Mouse (Mus musculus): ENCODE results near the gene Faah. TPM values are rescaled to one million over a fixed set of nuclear protein-coding genes. Genes with fewer than 3 reads are reported as not detected.

Faah gene
- polyA plus RNA-seq, 1 experiment from 2014 or later = 0.58 TPM

GRCm38 (mm10) chr4:116033374-116033773 is 15.6 kb upstream of the Faah start:
- H3K4me3 ChIP-seq = no peak overlapping the region
- H3K27me3 ChIP-seq (ENCODE audit: low read depth, poor library complexity, severe bottlenecking) = no peaks in the 10 kb centered on the region
- no peaks in the 10 kb centered on the region for H3K4me1 ChIP-seq
- no peaks in the 10 kb centered on the region for H3K9me3 ChIP-seq (replicated peaks)
- H3K36me3 ChIP-seq = peaks cover 39% of the 10 kb centered on the region
- 90% methylated on average over 5 of the region's 5 CpGs for WGBS
- no peak overlapping the region for H3K27ac ChIP-seq
- DNase-seq (ENCODE audit: low spot score) = no peak

- no peaks in the 10 kb centered on the region for H3K4me1 ChIP-seq
- no peaks in the 10 kb centered on the region for H3K9me3 ChIP-seq (replicated peaks)
- H3K36me3 ChIP-seq = peaks cover 39% of the 10 kb centered on the region
- DNase-seq (ENCODE audit: low spot score) = no peak
- no peaks in the 10 kb centered on the region for H3K27me3 ChIP-seq (ENCODE audit: low read depth, poor library complexity, severe bottlenecking)
- H3K4me3 ChIP-seq = no peak overlapping the region
- H3K27ac ChIP-seq = no peak overlapping the region
- 93% methylated on average over 9 of the region's 9 CpGs for WGBS
Observed at GRCm38 (mm10) chr4:116032906-116033305, 15.2 kb upstream of the Faah start.

DNA sequence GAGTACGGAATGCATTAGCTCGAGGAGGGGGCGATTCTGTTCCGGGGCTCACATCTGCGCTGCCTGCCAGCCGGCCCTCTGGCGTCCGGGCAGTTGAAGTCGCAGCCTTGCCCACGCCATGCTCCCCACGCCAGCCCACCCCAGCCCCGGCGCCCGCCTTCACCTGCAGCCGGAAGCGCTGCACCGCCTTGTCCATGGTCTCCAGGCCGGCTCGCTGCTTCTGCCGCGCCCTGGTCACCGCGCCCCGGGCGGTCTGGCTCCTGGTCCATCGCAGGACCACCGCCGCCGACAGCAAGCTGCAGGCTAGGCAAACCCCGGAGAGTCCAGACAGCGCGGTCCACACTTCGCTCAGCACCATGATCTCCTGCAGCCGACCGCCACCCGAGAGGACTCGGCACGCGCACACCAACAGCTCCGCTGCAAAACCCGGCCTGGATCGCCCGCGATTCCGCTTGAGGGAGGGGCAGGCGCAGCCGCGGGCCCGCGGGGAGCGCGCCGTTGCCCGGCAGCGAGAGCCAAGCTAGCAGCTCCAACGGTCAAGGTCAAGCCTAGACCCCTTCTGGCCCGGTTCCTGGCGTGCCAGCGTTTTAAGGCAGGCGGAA is 325 bp downstream of the Faah start:
- WGBS = under 1% methylated on average over 60 of the region's 60 CpGs
- Histone ChIP-seq H3K36me3 (no peaks in the 10 kb centered on the region), H3K27me3 (ENCODE audit: low read depth, poor library complexity, severe bottlenecking) (peaks cover 77% of the 10 kb centered on the region), H3K9me3 (replicated peaks) (no peaks in the 10 kb centered on the region), H3K4me3 (peak overlapping the region; percentile 71), H3K27ac (peak overlapping the region; percentile 61), H3K4me1 (peaks cover 16% of the 10 kb centered on the region)
- peak; percentile 87 for DNase-seq (ENCODE audit: low spot score)

GRCm38 (mm10) chr4:116016862-116017299 is 845 bp downstream of the Faah start:
- peaks cover 16% of the 10 kb centered on the region for H3K4me1 ChIP-seq
- H3K9me3 ChIP-seq (replicated peaks) = no peaks in the 10 kb centered on the region
- H3K27me3 ChIP-seq (ENCODE audit: low read depth, poor library complexity, severe bottlenecking) = peaks cover 74% of the 10 kb centered on the region
- no peaks in the 10 kb centered on the region for H3K36me3 ChIP-seq
- DNase-seq (ENCODE audit: low spot score) = no peak
- peak overlapping the region; percentile 71 for H3K4me3 ChIP-seq
- peak overlapping the region; percentile 61; the same call in 1 of the 2 replicates for H3K27ac ChIP-seq
- 10% methylated on average over 16 of the region's 16 CpGs for WGBS

DNA sequence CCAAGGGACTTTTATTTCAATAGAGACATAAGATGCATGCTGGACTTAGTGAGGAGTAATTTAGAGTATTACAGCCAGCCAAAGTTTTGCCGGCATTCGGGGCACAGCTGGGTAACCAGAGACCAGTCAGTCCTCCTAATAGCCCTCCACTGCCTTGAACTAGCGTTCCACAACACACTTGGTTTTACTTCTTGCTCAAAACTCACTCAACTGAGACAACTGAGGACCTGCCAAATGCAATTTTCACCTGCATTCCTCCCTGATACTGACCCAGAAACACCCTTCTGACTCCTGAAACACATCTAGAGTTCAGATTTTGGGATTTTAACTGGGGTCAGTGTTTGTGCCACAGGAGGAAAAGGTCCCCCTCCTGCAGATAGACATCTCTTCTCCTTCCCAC is 1.3 kb downstream of the Faah start:
- Histone ChIP-seq H3K9me3 (replicated peaks) (no peaks in the 10 kb centered on the region), H3K4me1 (peaks cover 16% of the 10 kb centered on the region), H3K4me3 (no peak overlapping the region), H3K27me3 (ENCODE audit: low read depth, poor library complexity, severe bottlenecking) (peaks cover 74% of the 10 kb centered on the region), H3K36me3 (no peaks in the 10 kb centered on the region), H3K27ac (no peak overlapping the region)
- 55% methylated on average over 3 of the region's 3 CpGs for WGBS
- no peak for DNase-seq (ENCODE audit: low spot score)

DNA sequence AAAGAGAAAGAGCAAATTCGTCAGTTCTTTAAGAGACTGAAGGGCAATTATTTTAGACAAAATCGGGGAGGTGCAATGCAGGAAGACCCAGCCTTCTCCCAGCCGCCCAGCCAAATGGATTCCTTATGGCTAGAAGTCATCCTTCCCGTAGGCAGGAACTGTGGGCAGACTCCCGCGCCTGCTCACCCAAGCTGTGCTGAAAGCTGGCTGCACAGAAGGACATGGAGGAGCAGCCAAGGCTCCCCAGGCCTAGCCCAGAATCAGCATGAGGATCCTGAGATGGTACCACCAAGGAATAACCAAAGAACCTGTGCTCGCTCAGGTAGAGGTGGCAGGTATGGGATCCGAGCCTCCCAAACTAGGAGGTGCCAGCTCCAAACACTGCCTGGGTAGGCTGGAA is 1.7 kb downstream of the Faah start:
- H3K36me3 ChIP-seq = no peaks in the 10 kb centered on the region
- peaks cover 78% of the 10 kb centered on the region for H3K27me3 ChIP-seq (ENCODE audit: low read depth, poor library complexity, severe bottlenecking)
- no peak for DNase-seq (ENCODE audit: low spot score)
- 63% methylated on average over 8 of the region's 8 CpGs for WGBS
- no peak overlapping the region for H3K27ac ChIP-seq
- H3K9me3 ChIP-seq (replicated peaks) = no peaks in the 10 kb centered on the region
- peaks cover 16% of the 10 kb centered on the region for H3K4me1 ChIP-seq
- H3K4me3 ChIP-seq = no peak overlapping the region

DNA sequence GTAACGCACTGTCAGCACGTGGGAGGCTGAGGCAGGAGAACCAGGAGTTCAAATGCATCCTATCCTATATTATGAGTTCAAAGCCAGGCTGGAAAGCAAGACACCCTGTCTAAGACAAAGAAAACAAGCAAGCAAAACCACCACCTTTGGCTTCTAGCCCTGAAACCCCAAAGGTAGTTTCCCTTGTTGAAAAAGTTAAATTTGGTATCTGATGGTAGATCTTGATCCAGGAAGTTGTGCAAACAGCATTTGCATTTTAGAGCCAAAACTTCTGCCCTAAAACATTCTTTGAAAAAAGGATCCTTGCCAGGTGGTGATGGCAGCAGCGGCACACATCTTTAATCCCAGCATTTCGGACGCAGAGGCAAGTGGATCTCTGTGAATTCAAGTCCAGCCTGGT is 2.2 kb downstream of the Faah start:
- WGBS = 88% methylated on average over 5 of the region's 5 CpGs
- Histone ChIP-seq H3K36me3 (no peaks in the 10 kb centered on the region), H3K9me3 (replicated peaks) (no peaks in the 10 kb centered on the region), H3K27ac (no peak overlapping the region), H3K4me3 (no peak overlapping the region), H3K4me1 (peaks cover 16% of the 10 kb centered on the region), H3K27me3 (ENCODE audit: low read depth, poor library complexity, severe bottlenecking) (peaks cover 80% of the 10 kb centered on the region)
- no peak for DNase-seq (ENCODE audit: low spot score)

GRCm38 (mm10) chr4:116010186-116010585 is 7.5 kb downstream of the Faah start:
- H3K4me3 ChIP-seq = no peak overlapping the region
- 80% methylated on average over 8 of the region's 8 CpGs for WGBS
- peaks cover 53% of the 10 kb centered on the region for H3K27me3 ChIP-seq (ENCODE audit: low read depth, poor library complexity, severe bottlenecking)

GRCm38 (mm10) chr4:116001206-116001605 is 16.5 kb downstream of the Faah start:
- DNase-seq (ENCODE audit: low spot score) = no peak
- H3K27ac ChIP-seq = no peak overlapping the region
- WGBS = 85% methylated on average over 4 of the region's 4 CpGs
- H3K27me3 ChIP-seq (ENCODE audit: low read depth, poor library complexity, severe bottlenecking) = peaks cover 32% of the 10 kb centered on the region
- no peaks in the 10 kb centered on the region for H3K4me1 ChIP-seq
- H3K4me3 ChIP-seq = no peak overlapping the region
- no peaks in the 10 kb centered on the region for H3K9me3 ChIP-seq (replicated peaks)
- no peaks in the 10 kb centered on the region for H3K36me3 ChIP-seq

More at GRCm38 (mm10) chr4:116010186-116010585, 7.5 kb downstream of the Faah start:
- no peaks in the 10 kb centered on the region for H3K4me1 ChIP-seq
- no peak overlapping the region for H3K27ac ChIP-seq
- no peaks in the 10 kb centered on the region for H3K36me3 ChIP-seq
- DNase-seq (ENCODE audit: low spot score) = no peak
- H3K9me3 ChIP-seq (replicated peaks) = no peaks in the 10 kb centered on the region

- Histone ChIP-seq H3K27ac (no peak overlapping the region), H3K4me1 (no peaks in the 10 kb centered on the region), H3K9me3 (replicated peaks) (no peaks in the 10 kb centered on the region), H3K4me3 (no peak overlapping the region), H3K36me3 (no peaks in the 10 kb centered on the region), H3K27me3 (ENCODE audit: low read depth, poor library complexity, severe bottlenecking) (peaks cover 30% of the 10 kb centered on the region)
- DNase-seq (ENCODE audit: low spot score) = no peak
- 51% methylated on average over 6 of the region's 6 CpGs for WGBS
Observed at GRCm38 (mm10) chr4:116000671-116001070, 17.1 kb downstream of the Faah start.

GRCm38 (mm10) chr4:115996729-115997128 is 21.0 kb downstream of the Faah start:
- no peaks in the 10 kb centered on the region for H3K4me1 ChIP-seq
- DNase-seq (ENCODE audit: low spot score) = no peak
- H3K36me3 ChIP-seq = no peaks in the 10 kb centered on the region
- H3K27ac ChIP-seq = no peak overlapping the region
- H3K27me3 ChIP-seq (ENCODE audit: low read depth, poor library complexity, severe bottlenecking) = peaks cover 20% of the 10 kb centered on the region; the same call in 1 of the 2 replicates
- 81% methylated on average over 4 of the region's 4 CpGs for WGBS
- no peaks in the 10 kb centered on the region for H3K9me3 ChIP-seq (replicated peaks)
- H3K4me3 ChIP-seq = no peak overlapping the region

DNA sequence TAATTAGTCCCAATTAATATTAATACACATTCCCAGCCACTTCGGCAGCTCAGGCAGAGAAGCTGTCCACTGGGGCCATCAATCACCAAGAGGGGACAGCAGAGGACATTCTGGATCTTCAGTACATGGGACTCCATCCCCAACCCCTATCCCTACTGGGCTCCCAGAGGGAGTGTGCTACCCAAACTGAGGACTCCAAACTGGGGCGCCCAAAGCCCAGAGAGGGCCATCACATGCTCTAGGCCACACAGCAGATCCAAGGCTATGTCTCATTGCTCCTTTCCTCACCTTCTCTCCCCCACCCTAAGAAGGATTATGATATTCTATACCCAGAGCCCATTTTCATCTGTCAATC is 22.4 kb downstream of the Faah start:
- no peak overlapping the region for H3K4me3 ChIP-seq
- no peak for DNase-seq (ENCODE audit: low spot score)
- no peak overlapping the region for H3K27ac ChIP-seq
- 83% methylated on average over 2 of the region's 2 CpGs for WGBS
- peaks cover 20% of the 10 kb centered on the region; the same call in 1 of the 2 replicates for H3K27me3 ChIP-seq (ENCODE audit: low read depth, poor library complexity, severe bottlenecking)
- H3K36me3 ChIP-seq = no peaks in the 10 kb centered on the region
- no peaks in the 10 kb centered on the region for H3K9me3 ChIP-seq (replicated peaks)
- H3K4me1 ChIP-seq = no peaks in the 10 kb centered on the region

DNA sequence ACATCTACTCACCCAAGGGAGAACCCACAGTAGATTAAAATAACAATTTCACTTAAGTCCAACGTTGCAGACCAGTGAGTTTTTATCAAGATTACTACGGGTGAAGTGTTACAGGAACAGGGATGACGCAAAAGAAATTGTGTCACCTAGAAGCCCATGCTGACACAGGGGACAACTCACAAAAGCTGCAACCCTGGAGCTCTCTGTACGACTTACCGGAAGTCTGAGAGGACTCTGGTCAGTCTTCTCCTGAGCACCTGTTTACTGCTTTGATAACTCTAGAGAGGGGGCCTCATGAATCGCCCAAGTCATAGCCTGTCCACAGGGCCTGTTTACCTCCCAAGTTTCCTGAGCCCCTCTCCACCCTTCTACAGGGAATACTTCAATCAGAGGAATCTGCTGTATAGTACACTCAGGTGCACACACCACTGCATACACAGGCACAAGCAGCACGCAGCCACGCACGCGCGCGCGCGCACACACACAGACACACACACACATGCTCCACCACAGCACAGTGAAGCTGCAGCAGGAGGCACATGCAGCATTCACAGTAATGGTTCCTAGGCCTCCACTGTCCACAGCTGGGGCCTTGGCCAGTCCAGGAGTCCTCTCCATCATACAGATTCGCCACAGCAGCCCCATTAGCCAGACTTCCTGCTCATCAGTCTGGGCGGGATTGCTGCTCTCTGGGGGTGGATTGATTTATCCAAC is 22.9 kb downstream of the Faah start:
- H3K4me1 ChIP-seq = no peaks in the 10 kb centered on the region
- no peaks in the 10 kb centered on the region for H3K36me3 ChIP-seq
- no peak overlapping the region for H3K27ac ChIP-seq
- WGBS = 87% methylated on average over 16 of the region's 16 CpGs
- no peak overlapping the region for H3K4me3 ChIP-seq
- peaks cover 19% of the 10 kb centered on the region; the same call in 1 of the 2 replicates for H3K27me3 ChIP-seq (ENCODE audit: low read depth, poor library complexity, severe bottlenecking)
- H3K9me3 ChIP-seq (replicated peaks) = no peaks in the 10 kb centered on the region
- no peak for DNase-seq (ENCODE audit: low spot score)
